Mouse (Mus musculus): ENCODE measurements around the gene Galntl5. TPM values are rescaled to one million over a fixed set of nuclear protein-coding genes. Genes with fewer than 3 reads are reported as not detected.
"Not testable (repeated sequence)": the region's sequence is repeated elsewhere in the genome, so short reads cannot be mapped to it uniquely, and the experiment has no call there.

Galntl5 gene
- polyA plus RNA-seq, 1 experiment from 2014 or later, result not detected

GRCm38 (mm10) chr5:25165102-25165788 is 16.0 kb upstream of the Galntl5 start:
- H3K9ac ChIP-seq, result no peak overlapping the region
- no peak overlapping the region for H3K27ac ChIP-seq (replicated peaks)
- WGBS, result 85% methylated on average over 4 of the region's 4 CpGs
- H3K4me3 ChIP-seq, result no peak overlapping the region
- H3K36me3 ChIP-seq, result no peaks in the 10 kb centered on the region
- no peaks in the 10 kb centered on the region for H3K9me3 ChIP-seq
- no peak overlapping the region for H3K4me2 ChIP-seq
- no peaks in the 10 kb centered on the region for H3K27me3 ChIP-seq
- H3K4me1 ChIP-seq (replicated peaks), result no peaks in the 10 kb centered on the region
- no peak for ATAC-seq (ENCODE audit: low FRiP score, low read depth)

- Histone ChIP-seq H3K4me3 (no peak overlapping the region), H3K4me1 (replicated peaks) (no peaks in the 10 kb centered on the region), H3K9ac (no peak overlapping the region), H3K9me3 (no peaks in the 10 kb centered on the region), H3K4me2 (no peak overlapping the region), H3K27me3 (no peaks in the 10 kb centered on the region), H3K36me3 (no peaks in the 10 kb centered on the region), H3K27ac (replicated peaks) (no peak overlapping the region)
- ATAC-seq (ENCODE audit: low FRiP score, low read depth), result no peak
- 78% methylated on average over 3 of the region's 3 CpGs for WGBS
Measured at GRCm38 (mm10) chr5:25165789-25166135, 15.5 kb upstream of the Galntl5 start.

GRCm38 (mm10) chr5:25166665-25167064 is 14.6 kb upstream of the Galntl5 start:
- no peaks in the 10 kb centered on the region for H3K4me1 ChIP-seq (replicated peaks)
- H3K9me3 ChIP-seq, result no peaks in the 10 kb centered on the region
- no peaks in the 10 kb centered on the region for H3K27me3 ChIP-seq
- no peak overlapping the region for H3K4me2 ChIP-seq
- no peaks in the 10 kb centered on the region for H3K36me3 ChIP-seq
- ATAC-seq (ENCODE audit: low FRiP score, low read depth), result no peak
- no peak overlapping the region for H3K4me3 ChIP-seq
- 82% methylated on average over 4 of the region's 4 CpGs for WGBS
- no peak overlapping the region for H3K27ac ChIP-seq (replicated peaks)
- no peak overlapping the region for H3K9ac ChIP-seq

DNA sequence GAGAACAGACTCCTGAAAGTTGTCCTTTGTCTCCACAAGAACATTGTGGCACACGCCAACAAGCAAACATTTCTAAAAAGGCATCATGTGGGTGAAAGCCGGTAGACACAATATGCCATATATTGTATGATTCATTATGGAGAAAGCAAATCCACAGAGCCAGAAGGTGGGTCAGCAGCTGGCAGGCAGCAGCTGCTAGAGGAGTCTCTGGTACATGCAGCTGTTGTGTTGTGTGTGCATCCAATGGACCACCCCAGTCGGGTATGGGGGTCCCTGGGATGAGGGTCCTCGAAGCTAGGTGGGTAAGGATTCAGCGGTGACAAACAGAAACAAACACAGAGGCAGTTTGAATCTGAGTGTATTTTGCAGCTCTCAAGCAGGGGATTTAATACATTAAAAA is 3.3 kb upstream of the Galntl5 start:
- not testable (repeated sequence) for H3K36me3 ChIP-seq; H3K4me1 ChIP-seq (replicated peaks); H3K9me3 ChIP-seq; H3K27me3 ChIP-seq; H3K4me2 ChIP-seq; ATAC-seq (ENCODE audit: low FRiP score, low read depth); H3K27ac ChIP-seq (replicated peaks); H3K4me3 ChIP-seq; H3K9ac ChIP-seq
- 93% methylated on average over 5 of the region's 5 CpGs for WGBS

DNA sequence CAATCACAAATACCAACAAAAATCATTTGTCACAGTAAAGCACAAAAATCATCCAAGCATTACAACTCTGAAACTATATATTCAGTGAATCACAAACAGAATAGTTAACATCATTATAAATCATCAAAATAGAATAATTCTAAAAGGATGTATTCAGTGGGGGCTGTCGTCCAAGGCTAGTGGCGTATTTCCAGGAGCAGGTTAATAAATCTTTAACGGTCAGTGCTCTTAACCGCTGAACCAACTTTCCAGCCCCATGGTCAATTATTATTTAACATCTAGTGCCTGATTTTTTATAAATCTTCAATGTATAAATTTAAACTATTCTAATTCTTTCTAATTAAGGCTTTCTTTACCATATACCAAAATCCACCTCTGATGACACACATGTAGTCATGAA is 2.7 kb upstream of the Galntl5 start:
- H3K4me3 ChIP-seq; H3K36me3 ChIP-seq; ATAC-seq (ENCODE audit: low FRiP score, low read depth); H3K9ac ChIP-seq; H3K27ac ChIP-seq (replicated peaks); H3K27me3 ChIP-seq; H3K4me2 ChIP-seq; H3K4me1 ChIP-seq (replicated peaks); H3K9me3 ChIP-seq: not testable (repeated sequence)
- 91% methylated on average over 4 of the region's 4 CpGs for WGBS

DNA sequence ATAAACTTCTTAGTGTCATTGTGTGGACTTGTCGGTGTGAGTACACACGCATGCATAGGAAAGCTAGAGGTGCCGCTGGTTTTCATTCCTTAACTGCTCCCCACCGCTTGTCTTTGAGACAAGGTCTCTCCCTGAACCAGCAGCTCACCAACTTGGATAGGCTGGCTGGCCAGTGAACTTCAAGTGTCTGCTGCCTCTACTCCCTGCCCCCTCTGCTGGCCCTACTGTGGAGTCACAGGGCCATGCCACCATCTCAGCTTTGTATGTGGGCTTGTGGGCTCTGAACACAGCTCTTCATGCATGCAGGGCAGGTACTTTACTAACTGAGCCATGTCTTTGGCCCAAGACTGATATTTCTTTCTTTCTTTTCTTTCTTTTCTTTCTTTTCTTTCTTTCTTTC is 2.0 kb upstream of the Galntl5 start:
- no peaks in the 10 kb centered on the region for H3K36me3 ChIP-seq
- no peak overlapping the region for H3K9ac ChIP-seq
- H3K27me3 ChIP-seq, result no peaks in the 10 kb centered on the region
- H3K4me3 ChIP-seq, result no peak overlapping the region
- no peak for ATAC-seq (ENCODE audit: low FRiP score, low read depth)
- no peak overlapping the region for H3K27ac ChIP-seq (replicated peaks)
- H3K4me1 ChIP-seq (replicated peaks), result no peaks in the 10 kb centered on the region
- H3K9me3 ChIP-seq, result no peaks in the 10 kb centered on the region
- 91% methylated on average over 4 of the region's 4 CpGs for WGBS
- no peak overlapping the region for H3K4me2 ChIP-seq

DNA sequence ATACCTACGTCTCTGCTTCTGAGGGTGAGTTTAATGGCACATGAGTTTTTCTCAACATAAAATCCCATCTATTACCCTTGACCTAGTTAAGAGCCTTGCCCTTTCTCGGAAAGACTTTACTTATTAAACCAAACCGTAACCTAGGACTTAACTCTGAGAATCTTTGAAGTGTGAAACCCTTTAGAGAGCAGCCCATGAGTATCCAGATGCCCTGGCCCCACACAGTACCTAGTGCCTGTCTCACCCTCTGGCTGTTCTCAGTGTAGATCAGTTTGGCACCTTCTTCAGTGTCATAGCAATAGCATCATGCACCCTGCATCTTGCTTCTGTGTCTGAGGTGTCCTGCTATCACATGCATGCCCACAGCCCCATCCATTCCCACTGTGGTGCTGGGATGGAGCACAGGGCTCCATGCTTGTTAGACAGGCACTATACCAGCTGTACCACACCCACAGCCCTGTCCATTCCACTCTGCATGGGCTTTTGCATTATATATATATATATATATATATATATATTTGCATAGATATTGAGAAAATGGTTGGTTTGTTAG is 1.2 kb upstream of the Galntl5 start:
- WGBS, result 92% methylated on average over 3 of the region's 3 CpGs
- Histone ChIP-seq H3K4me3 (no peak overlapping the region), H3K36me3 (no peaks in the 10 kb centered on the region), H3K27me3 (no peaks in the 10 kb centered on the region), H3K27ac (replicated peaks) (no peak overlapping the region), H3K4me2 (no peak overlapping the region), H3K9me3 (no peaks in the 10 kb centered on the region), H3K4me1 (replicated peaks) (no peaks in the 10 kb centered on the region), H3K9ac (no peak overlapping the region)
- no peak for ATAC-seq (ENCODE audit: low FRiP score, low read depth)

DNA sequence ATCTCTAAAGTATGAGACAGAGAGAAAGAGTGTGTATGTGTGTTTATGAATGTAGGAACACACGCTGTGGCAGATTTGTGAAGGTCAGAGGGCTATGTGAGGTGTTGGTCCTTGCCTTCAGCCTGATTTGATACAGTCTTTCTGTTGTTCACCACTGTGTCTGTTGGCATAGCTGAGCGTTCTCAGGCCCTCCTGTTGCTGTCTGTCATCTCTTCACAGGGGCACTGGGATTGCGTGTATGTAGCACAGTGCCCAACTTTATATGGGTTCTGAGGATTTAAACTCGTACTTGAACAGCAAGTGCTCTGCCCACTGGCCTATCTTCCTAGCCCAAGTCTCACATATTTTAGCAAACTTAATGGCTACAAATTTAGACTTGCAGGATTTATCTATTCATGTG is 2.3 kb downstream of the Galntl5 start:
- H3K4me1 ChIP-seq (replicated peaks), result no peaks in the 10 kb centered on the region
- no peak overlapping the region for H3K9ac ChIP-seq
- 81% methylated on average over 4 of the region's 4 CpGs for WGBS
- no peaks in the 10 kb centered on the region for H3K36me3 ChIP-seq
- H3K4me2 ChIP-seq, result no peak overlapping the region
- H3K4me3 ChIP-seq, result no peak overlapping the region
- H3K27me3 ChIP-seq, result no peaks in the 10 kb centered on the region
- H3K27ac ChIP-seq (replicated peaks), result no peak overlapping the region
- H3K9me3 ChIP-seq, result no peaks in the 10 kb centered on the region
- no peak for ATAC-seq (ENCODE audit: low FRiP score, low read depth)

GRCm38 (mm10) chr5:25184594-25184993 is 3.3 kb downstream of the Galntl5 start:
- 46% methylated on average over 2 of the region's 2 CpGs for WGBS
- no peaks in the 10 kb centered on the region for H3K36me3 ChIP-seq
- no peaks in the 10 kb centered on the region for H3K9me3 ChIP-seq
- no peak overlapping the region for H3K9ac ChIP-seq
- H3K27me3 ChIP-seq, result no peaks in the 10 kb centered on the region
- no peak for ATAC-seq (ENCODE audit: low FRiP score, low read depth)
- H3K27ac ChIP-seq (replicated peaks), result no peak overlapping the region
- H3K4me3 ChIP-seq, result no peak overlapping the region
- no peak overlapping the region for H3K4me2 ChIP-seq
- H3K4me1 ChIP-seq (replicated peaks), result no peaks in the 10 kb centered on the region

- H3K27ac ChIP-seq (replicated peaks), result no peak overlapping the region
- no peaks in the 10 kb centered on the region for H3K9me3 ChIP-seq
- no peaks in the 10 kb centered on the region for H3K27me3 ChIP-seq
- no peak overlapping the region for H3K4me2 ChIP-seq
- no peak overlapping the region for H3K9ac ChIP-seq
- no peaks in the 10 kb centered on the region for H3K4me1 ChIP-seq (replicated peaks)
- H3K4me3 ChIP-seq, result no peak overlapping the region
- ATAC-seq (ENCODE audit: low FRiP score, low read depth), result no peak
- H3K36me3 ChIP-seq, result no peaks in the 10 kb centered on the region
Measured at GRCm38 (mm10) chr5:25187727-25188126, 6.5 kb downstream of the Galntl5 start.

DNA sequence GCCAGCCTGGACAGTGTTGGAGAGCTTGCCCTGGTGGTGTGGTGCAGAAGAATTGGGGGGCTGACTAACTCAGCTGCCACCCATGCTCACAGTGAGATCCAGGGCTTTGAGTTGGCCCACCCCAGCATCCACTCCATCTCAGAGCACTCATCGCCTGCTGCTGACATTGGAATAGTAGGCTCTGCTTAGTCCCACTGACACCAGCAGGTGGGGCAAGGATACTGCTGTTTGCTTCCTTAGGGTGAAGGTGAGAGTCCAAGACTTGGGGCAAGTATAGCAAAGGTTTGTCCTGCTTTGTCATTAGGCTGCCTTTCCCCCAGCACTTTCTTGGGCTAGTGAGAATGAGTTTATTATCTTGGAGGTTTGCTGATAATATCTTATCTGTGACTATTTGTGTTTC is 7.5 kb downstream of the Galntl5 start:
- Histone ChIP-seq H3K4me2 (no peak overlapping the region), H3K9me3 (no peaks in the 10 kb centered on the region), H3K27ac (replicated peaks) (no peak overlapping the region), H3K4me3 (no peak overlapping the region), H3K27me3 (no peaks in the 10 kb centered on the region), H3K9ac (no peak overlapping the region), H3K36me3 (no peaks in the 10 kb centered on the region), H3K4me1 (replicated peaks) (no peaks in the 10 kb centered on the region)
- WGBS, result 54% methylated on average over 1 of the region's 1 CpGs
- no peak for ATAC-seq (ENCODE audit: low FRiP score, low read depth)

DNA sequence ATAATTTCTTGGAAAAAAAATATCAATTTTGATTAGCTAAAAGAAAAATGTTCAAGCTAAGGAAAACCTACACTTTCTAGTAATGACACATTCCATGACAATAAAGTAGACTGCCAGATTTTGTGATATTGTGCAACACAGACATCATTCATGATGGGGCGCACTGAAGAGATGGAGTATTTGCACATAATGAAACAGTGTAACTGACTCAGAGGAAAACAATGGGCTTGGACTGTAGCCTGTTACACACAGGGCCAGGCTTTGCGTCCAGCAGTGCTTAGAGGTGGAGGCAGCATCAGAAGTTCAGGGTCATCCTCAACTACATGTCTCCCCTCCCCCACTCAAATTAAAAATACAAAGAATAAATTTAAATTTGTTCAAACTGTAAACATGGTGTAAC is 9.3 kb downstream of the Galntl5 start:
- Histone ChIP-seq H3K27ac (replicated peaks) (no peak overlapping the region), H3K9ac (no peak overlapping the region), H3K36me3 (no peaks in the 10 kb centered on the region), H3K4me2 (no peak overlapping the region), H3K27me3 (no peaks in the 10 kb centered on the region), H3K9me3 (no peaks in the 10 kb centered on the region), H3K4me3 (no peak overlapping the region), H3K4me1 (replicated peaks) (no peaks in the 10 kb centered on the region)
- 87% methylated on average over 2 of the region's 2 CpGs for WGBS
- no peak for ATAC-seq (ENCODE audit: low FRiP score, low read depth)

DNA sequence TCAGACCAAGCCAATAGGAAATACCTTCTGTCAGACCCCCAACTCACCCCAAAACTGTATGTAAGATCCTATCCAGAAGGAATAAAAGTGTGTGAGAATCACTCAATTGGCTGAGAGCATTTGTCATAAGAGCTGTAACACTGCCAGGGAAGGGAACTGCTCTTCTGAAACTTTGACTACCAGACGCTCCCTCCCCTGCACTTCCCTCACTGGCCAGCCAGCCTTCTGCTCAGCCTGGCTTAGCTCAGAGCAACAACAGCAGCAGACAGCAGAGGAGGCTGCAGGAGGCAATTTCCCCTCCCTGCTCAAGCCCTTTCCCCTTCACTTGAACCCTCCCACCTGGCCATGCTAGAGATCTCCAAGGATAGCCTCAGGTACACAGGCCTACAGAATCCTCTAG is 30.6 kb downstream of the Galntl5 start:
- WGBS, result 88% methylated on average over 1 of the region's 1 CpGs
- Histone ChIP-seq H3K27me3 (no peaks in the 10 kb centered on the region), H3K4me3 (no peak overlapping the region), H3K27ac (replicated peaks) (no peak overlapping the region), H3K4me2 (no peak overlapping the region), H3K9me3 (no peaks in the 10 kb centered on the region), H3K9ac (no peak overlapping the region), H3K36me3 (no peaks in the 10 kb centered on the region), H3K4me1 (replicated peaks) (no peaks in the 10 kb centered on the region)
- no peak for ATAC-seq (ENCODE audit: low FRiP score, low read depth)

Measured in hindbrain, embryonic 15.5 days (tissue).